Mouse (Mus musculus) neural tube, embryonic 15.5 days (tissue): ENCODE results near the gene Rabl3. TPM values are rescaled to one million over a fixed set of nuclear protein-coding genes. Genes with fewer than 3 reads are reported as not detected.

Experiments
- ATAC-seq: fragments of 200-750 bp; cut with Nextera tagmentation; 2 replicates; pipeline ENCODE4 v1.8.0; 2017; ENCODE audit warnings: mild to moderate bottlenecking, moderate TSS enrichment, moderate library complexity; ENCODE audit not compliant: low FRiP score
- H3K27ac ChIP-seq: fragments of 300-500 bp; sonication (generic); replicated peaks from 2 replicates; pipeline ENCODE4 v1.5.1; 2015; ENCODE audit warnings: mild to moderate bottlenecking, inconsistent platforms
- H3K27me3 ChIP-seq: fragments of 300-500 bp; sonication (generic); replicated peaks from 2 replicates; pipeline ENCODE4 v1.6.1; 2015; ENCODE audit warnings: inconsistent platforms
- H3K36me3 ChIP-seq: fragments of 300-500 bp; sonication (generic); 2 replicates; pipeline ENCODE4 v1.6.1; 2015; ENCODE audit warnings: inconsistent platforms
- H3K4me1 ChIP-seq: fragments of 300-500 bp; sonication (generic); 2 replicates; pipeline ENCODE4 v1.6.1; 2015; ENCODE audit warnings: inconsistent platforms
- H3K4me2 ChIP-seq: fragments of 300-500 bp; sonication (generic); 2 replicates; pipeline ENCODE4 v1.6.1; 2015; ENCODE audit warnings: inconsistent platforms, mild to moderate bottlenecking, moderate library complexity
- H3K4me3 ChIP-seq: fragments of 300-500 bp; sonication (generic); replicated peaks from 2 replicates; pipeline ENCODE4 v1.5.1; 2015; ENCODE audit warnings: mild to moderate bottlenecking, inconsistent platforms
- H3K9ac ChIP-seq: fragments of 300-500 bp; sonication (generic); replicated peaks from 2 replicates; pipeline ENCODE4 v1.6.1; 2015; ENCODE audit warnings: mild to moderate bottlenecking, inconsistent platforms
- H3K9me3 ChIP-seq: fragments of 300-500 bp; sonication (generic); replicated peaks from 2 replicates; pipeline ENCODE4 v1.6.1; 2016; ENCODE audit warnings: inconsistent platforms
- WGBS: fragments of 180-500 bp; shearing (Covaris S2); methylation state at CpG from one replicate; pipeline ENCODE4 v1.1.7; 2015; ENCODE audit warnings: mixed read lengths; 5-methylcytosine and 5-hydroxymethylcytosine counted together
- polyA plus RNA-seq: library from polyadenylated mRNA; unstranded; fragments of >200 nt; fragmentation: Nextera tagmentation; extraction: Ambion mirVana; gene quantifications from 2 replicates; pipeline ENCODE4 v1.2.1, GENCODE M21; 2015

Gene Rabl3
- polyA plus RNA-seq, 1 experiment from 2014 or later: 16.3 TPM

- Histone ChIP-seq H3K4me3 (no peak overlapping the region), H3K27me3 (no peaks in the 10 kb centered on the region), H3K9me3 (no peaks in the 10 kb centered on the region), H3K4me1 (0 out of 2 replicates have a peak, but pooled peaks cover 2% of the 10 kb centered on the region), H3K9ac (no peak overlapping the region), H3K36me3 (no peaks in the 10 kb centered on the region), H3K4me2 (no peak overlapping the region), H3K27ac (no peak overlapping the region)
- no peak for ATAC-seq
- 92% methylated on average over 1 of the region's 1 CpGs for WGBS
Measured at GRCm38 (mm10) chr16:37603431-37603830, 63.7 kb downstream of the Rabl3 start.

GRCm38 (mm10) chr16:37604243-37604642 lies 64.6 kb downstream of the Rabl3 start:
- H3K4me1 ChIP-seq: 0 out of 2 replicates have a peak, but pooled peaks cover 2% of the 10 kb centered on the region
- no peaks in the 10 kb centered on the region for H3K27me3 ChIP-seq
- H3K4me3 ChIP-seq: no peak overlapping the region
- no peaks in the 10 kb centered on the region for H3K36me3 ChIP-seq
- no peaks in the 10 kb centered on the region for H3K9me3 ChIP-seq
- no peak overlapping the region for H3K4me2 ChIP-seq
- no peak overlapping the region for H3K27ac ChIP-seq
- no peak overlapping the region for H3K9ac ChIP-seq
- no peak for ATAC-seq
- 74% methylated on average over 6 of the region's 6 CpGs for WGBS

- no peak overlapping the region for H3K4me3 ChIP-seq
- WGBS: 79% methylated on average over 8 of the region's 8 CpGs
- H3K27ac ChIP-seq: no peak overlapping the region; the same call in 1 of the 2 replicates
- ATAC-seq: no peak
- H3K9me3 ChIP-seq: no peaks in the 10 kb centered on the region
- H3K36me3 ChIP-seq: no peaks in the 10 kb centered on the region
- H3K9ac ChIP-seq: no peak overlapping the region
- no peak overlapping the region for H3K4me2 ChIP-seq
- peaks cover under 1% of the 10 kb centered on the region; the same call in 1 of the 2 replicates for H3K4me1 ChIP-seq
- no peaks in the 10 kb centered on the region for H3K27me3 ChIP-seq
Measured at GRCm38 (mm10) chr16:37610333-37610732, 70.6 kb downstream of the Rabl3 start.

GRCm38 (mm10) chr16:37611072-37611471 lies 71.4 kb downstream of the Rabl3 start:
- no peak overlapping the region for H3K27ac ChIP-seq
- no peaks in the 10 kb centered on the region for H3K36me3 ChIP-seq
- WGBS: 90% methylated on average over 7 of the region's 7 CpGs
- no peak overlapping the region for H3K4me2 ChIP-seq
- no peaks in the 10 kb centered on the region for H3K27me3 ChIP-seq
- H3K4me1 ChIP-seq: peaks cover 6% of the 10 kb centered on the region; the same call in 1 of the 2 replicates
- no peak for ATAC-seq
- H3K9ac ChIP-seq: no peak overlapping the region
- H3K4me3 ChIP-seq: no peak overlapping the region
- H3K9me3 ChIP-seq: no peaks in the 10 kb centered on the region

GRCm38 (mm10) chr16:37612013-37612412 lies 72.3 kb downstream of the Rabl3 start:
- 94% methylated on average over 5 of the region's 5 CpGs for WGBS
- Histone ChIP-seq H3K27ac (no peak overlapping the region), H3K4me3 (no peak overlapping the region), H3K9ac (no peak overlapping the region), H3K4me2 (no peak overlapping the region), H3K27me3 (no peaks in the 10 kb centered on the region), H3K4me1 (peaks cover 9% of the 10 kb centered on the region; the same call in 1 of the 2 replicates), H3K36me3 (no peaks in the 10 kb centered on the region), H3K9me3 (no peaks in the 10 kb centered on the region)
- ATAC-seq: no peak

GRCm38 (mm10) chr16:37614540-37614939 lies 74.9 kb downstream of the Rabl3 start:
- WGBS: 86% methylated on average over 9 of the region's 9 CpGs

GRCm38 (mm10) chr16:37615429-37615828 lies 75.7 kb downstream of the Rabl3 start:
- no peak overlapping the region for H3K4me2 ChIP-seq
- no peak overlapping the region for H3K4me3 ChIP-seq
- no peaks in the 10 kb centered on the region for H3K9me3 ChIP-seq
- no peak overlapping the region for H3K9ac ChIP-seq
- H3K27me3 ChIP-seq: no peaks in the 10 kb centered on the region
- H3K27ac ChIP-seq: no peak overlapping the region
- H3K4me1 ChIP-seq: peaks cover 18% of the 10 kb centered on the region
- no peak for ATAC-seq
- 45% methylated on average over 8 of the region's 8 CpGs for WGBS
- H3K36me3 ChIP-seq: no peaks in the 10 kb centered on the region

More at GRCm38 (mm10) chr16:37614540-37614939, 74.9 kb downstream of the Rabl3 start:
- H3K27ac ChIP-seq: no peak overlapping the region
- H3K27me3 ChIP-seq: no peaks in the 10 kb centered on the region
- no peaks in the 10 kb centered on the region for H3K36me3 ChIP-seq
- no peak overlapping the region for H3K9ac ChIP-seq
- no peak overlapping the region for H3K4me3 ChIP-seq
- no peak for ATAC-seq
- H3K4me2 ChIP-seq: no peak overlapping the region
- H3K4me1 ChIP-seq: peaks cover 18% of the 10 kb centered on the region
- no peaks in the 10 kb centered on the region for H3K9me3 ChIP-seq

GRCm38 (mm10) chr16:37616104-37616503 lies 76.4 kb downstream of the Rabl3 start:
- H3K27me3 ChIP-seq: no peaks in the 10 kb centered on the region
- H3K9me3 ChIP-seq: no peaks in the 10 kb centered on the region
- H3K4me1 ChIP-seq: peaks cover 18% of the 10 kb centered on the region
- no peak overlapping the region for H3K4me2 ChIP-seq
- H3K27ac ChIP-seq: no peak overlapping the region
- no peaks in the 10 kb centered on the region for H3K36me3 ChIP-seq
- WGBS: 64% methylated on average over 8 of the region's 8 CpGs
- ATAC-seq: no peak
- no peak overlapping the region for H3K9ac ChIP-seq
- H3K4me3 ChIP-seq: no peak overlapping the region

- H3K4me3 ChIP-seq: no peak overlapping the region
- whole genome bisulfite sequencing: 27% methylated on average over 3 of the region's 3 CpGs
- peak; percentile 21; the same call in 1 of the 2 replicates for ATAC-seq
Measured at GRCm38 (mm10) chr16:37617695-37618094, 78.0 kb downstream of the Rabl3 start.

More at GRCm38 (mm10) chr16:37617695-37618094, 78.0 kb downstream of the Rabl3 start:
- H3K36me3 ChIP-seq: no peaks in the 10 kb centered on the region
- no peaks in the 10 kb centered on the region for H3K27me3 ChIP-seq
- H3K4me2 ChIP-seq: no peak overlapping the region
- H3K9ac ChIP-seq: no peak overlapping the region
- peaks cover 18% of the 10 kb centered on the region for H3K4me1 ChIP-seq
- H3K9me3 ChIP-seq: no peaks in the 10 kb centered on the region
- H3K27ac ChIP-seq: peak overlapping the region; percentile 18; the same call in 1 of the 2 replicates

Other genes starting within 250 kb of the Rabl3 start
- gene Stxbp5l, start 154.9 kb upstream of the Rabl3 start, polyA plus RNA-seq: 15.5 and 17.7 TPM in 2 replicates
- 21.8 and 25.0 TPM in 2 replicates for gene Gtf2e1, start 96 bp upstream of the Rabl3 start, polyA plus RNA-seq
- gene Hgd, start 40.3 kb downstream of the Rabl3 start, polyA plus RNA-seq: 0.23 TPM in 2 replicates
- 60.2 and 69.7 TPM in 2 replicates for gene Ndufb4, start 114.6 kb downstream of the Rabl3 start, polyA plus RNA-seq
- 123 and 145 TPM in 2 replicates for gene Fstl1, start 237.0 kb downstream of the Rabl3 start, polyA plus RNA-seq